Mouse (Mus musculus) stomach, embryonic 14.5 days (tissue): ENCODE results near the gene Sec24c. TPM values are rescaled to one million over a fixed set of nuclear protein-coding genes. Genes with fewer than 3 reads are reported as not detected.
"Not testable (repeated sequence)": the region's sequence is repeated elsewhere in the genome, so short reads cannot be mapped to it uniquely, and the experiment has no call there.

Source experiments
- ATAC-seq: fragments of 200-750 bp; cut with Nextera tagmentation; 2 replicates; pipeline ENCODE4 v1.8.0; 2017; ENCODE audit warnings: low read depth, moderate TSS enrichment; ENCODE audit not compliant: insufficient number of reproducible peaks, insufficient read depth, low FRiP score
- H3K27ac ChIP-seq: fragments of 300-500 bp; sonication (generic); 2 replicates; pipeline ENCODE4 v1.5.1; 2014; ENCODE audit warnings: mild to moderate bottlenecking, low read length, moderate library complexity, mixed read lengths
- H3K27me3 ChIP-seq: fragments of 300-500 bp; sonication (generic); 2 replicates; pipeline ENCODE4 v1.6.1; 2014; ENCODE audit warnings: low read length, control low read depth, mixed read lengths; ENCODE audit not compliant: control insufficient read depth, insufficient read depth
- H3K36me3 ChIP-seq: fragments of 300-500 bp; sonication (generic); 2 replicates; pipeline ENCODE4 v1.6.1; 2014; ENCODE audit warnings: mild to moderate bottlenecking, control low read depth, low read length, moderate library complexity, mixed read lengths; ENCODE audit not compliant: control insufficient read depth, insufficient read depth
- H3K4me1 ChIP-seq: fragments of 300-500 bp; sonication (generic); 2 replicates; pipeline ENCODE4 v1.6.1; 2014; ENCODE audit warnings: low read length, control low read depth, mixed read lengths; ENCODE audit not compliant: control insufficient read depth, insufficient read depth
- H3K4me2 ChIP-seq: fragments of 300-500 bp; sonication (generic); replicated peaks from 2 replicates; pipeline ENCODE4 v1.6.1; 2014; ENCODE audit warnings: low read depth, low read length, control low read depth
- H3K4me3 ChIP-seq: fragments of 300-500 bp; sonication (generic); 2 replicates; pipeline ENCODE4 v1.5.1; 2014; ENCODE audit warnings: low read depth, low read length, control low read depth
- H3K9ac ChIP-seq: fragments of 300-500 bp; sonication (generic); replicated peaks from 2 replicates; pipeline ENCODE4 v1.6.1; 2014; ENCODE audit warnings: low read depth, mild to moderate bottlenecking, control low read depth, low read length, moderate library complexity, mixed read lengths
- H3K9me3 ChIP-seq: fragments of 300-500 bp; sonication (generic); 2 replicates; pipeline ENCODE4 v1.6.1; 2016; ENCODE audit warnings: low read depth, low read length, control low read depth; ENCODE audit not compliant: control insufficient read depth
- WGBS: fragments of 180-500 bp; shearing (Covaris S2); extraction: QIAGEN DNeasy Blood & Tissue Kit; methylation state at CpG from one replicate; pipeline ENCODE4 v1.1.7; 2014; 5-methylcytosine and 5-hydroxymethylcytosine counted together
- polyA plus RNA-seq: library from polyadenylated mRNA; unstranded; fragments of >200 nt; fragmentation: Nextera tagmentation; extraction: Ambion mirVana; gene quantifications from 2 replicates; pipeline ENCODE4 v1.2.1, GENCODE M21; 2014

Sec24c gene
- polyA plus RNA-seq, 1 experiment from 2014 or later: 88.1 TPM

DNA sequence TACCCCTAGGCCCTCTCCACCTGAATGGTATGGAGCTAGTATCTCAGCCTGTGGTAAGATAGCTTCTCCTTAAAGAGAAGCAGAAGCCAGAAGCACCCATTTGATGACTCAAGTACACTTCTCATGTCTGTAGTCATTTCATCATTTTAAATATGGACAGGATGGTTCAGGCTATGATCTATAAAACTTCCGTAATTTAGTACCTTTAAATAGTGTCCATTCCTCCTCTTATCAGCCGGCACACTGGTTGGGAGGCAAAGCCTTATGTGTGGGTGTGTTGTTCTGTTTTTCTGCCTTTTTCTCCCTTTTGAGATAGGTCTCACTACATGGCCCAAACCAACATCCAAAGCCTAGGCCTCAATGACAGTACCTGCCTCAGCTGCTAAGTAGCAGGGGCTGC lies 24.4 kb downstream of the Sec24c start:
- H3K9ac ChIP-seq: no peak overlapping the region
- no peaks in the 10 kb centered on the region for H3K27me3 ChIP-seq
- ATAC-seq: no peak
- H3K4me1 ChIP-seq: peaks cover 40% of the 10 kb centered on the region
- H3K27ac ChIP-seq: no peak overlapping the region
- no peak overlapping the region for H3K4me2 ChIP-seq
- H3K9me3 ChIP-seq: no peaks in the 10 kb centered on the region
- WGBS: 94% methylated on average over 2 of the region's 2 CpGs
- peaks cover 19% of the 10 kb centered on the region for H3K36me3 ChIP-seq
- H3K4me3 ChIP-seq: no peak overlapping the region

DNA sequence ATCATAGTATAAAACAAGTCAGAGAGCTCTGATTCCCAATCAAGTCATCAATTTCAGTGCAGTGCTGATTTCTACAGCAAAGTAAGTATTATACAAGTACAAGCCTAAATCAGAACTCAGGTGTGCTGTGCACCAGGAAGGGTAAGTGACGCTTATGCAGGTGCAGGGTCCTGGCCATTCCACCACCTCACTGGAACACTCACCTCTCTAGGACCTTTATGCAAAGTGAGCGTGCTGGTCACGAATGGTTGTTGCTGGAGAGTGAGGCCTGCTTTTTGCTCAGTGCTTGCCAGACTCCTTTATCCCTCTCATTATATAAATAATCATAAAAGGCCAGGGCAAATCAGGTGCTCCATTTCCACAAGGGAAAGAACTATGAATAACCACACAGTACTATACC lies 26.3 kb downstream of the Sec24c start:
- Histone ChIP-seq H3K4me3 (no peak overlapping the region), H3K4me2 (no peak overlapping the region), H3K36me3 (peaks cover 21% of the 10 kb centered on the region; the same call in 1 of the 2 replicates), H3K4me1 (peaks cover 43% of the 10 kb centered on the region), H3K27ac (no peak overlapping the region), H3K9me3 (no peaks in the 10 kb centered on the region), H3K27me3 (no peaks in the 10 kb centered on the region), H3K9ac (no peak overlapping the region)
- WGBS: 73% methylated on average over 3 of the region's 3 CpGs
- no peak for ATAC-seq

DNA sequence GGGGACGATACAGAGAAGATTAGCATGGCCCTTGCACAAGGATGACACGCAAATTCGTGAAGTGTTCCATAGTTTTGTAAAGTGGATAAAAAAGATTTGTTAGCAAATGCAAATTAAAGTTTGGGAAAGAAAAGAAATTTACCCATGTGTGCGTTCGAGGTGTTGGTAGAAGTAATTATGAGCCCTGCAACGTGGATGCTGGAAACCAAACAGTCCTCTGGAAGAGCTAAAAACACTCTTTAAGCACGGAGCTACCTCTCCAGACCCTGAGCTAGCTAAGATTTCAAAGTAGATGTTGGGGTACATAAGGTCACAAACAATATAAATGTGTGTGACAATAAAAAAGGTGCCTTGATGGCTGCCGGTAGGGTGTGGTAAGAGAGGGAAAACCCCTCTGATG lies 27.4 kb downstream of the Sec24c start:
- 74% methylated on average over 8 of the region's 8 CpGs for WGBS
- Histone ChIP-seq H3K9ac (no peak overlapping the region), H3K36me3 (peaks cover 21% of the 10 kb centered on the region; the same call in 1 of the 2 replicates), H3K9me3 (no peaks in the 10 kb centered on the region), H3K4me2 (peak overlapping the region; percentile 62), H3K4me1 (peaks cover 35% of the 10 kb centered on the region), H3K27me3 (no peaks in the 10 kb centered on the region), H3K4me3 (peak overlapping the region; percentile 73; the same call in 1 of the 2 replicates), H3K27ac (no peak overlapping the region)
- no peak for ATAC-seq

DNA sequence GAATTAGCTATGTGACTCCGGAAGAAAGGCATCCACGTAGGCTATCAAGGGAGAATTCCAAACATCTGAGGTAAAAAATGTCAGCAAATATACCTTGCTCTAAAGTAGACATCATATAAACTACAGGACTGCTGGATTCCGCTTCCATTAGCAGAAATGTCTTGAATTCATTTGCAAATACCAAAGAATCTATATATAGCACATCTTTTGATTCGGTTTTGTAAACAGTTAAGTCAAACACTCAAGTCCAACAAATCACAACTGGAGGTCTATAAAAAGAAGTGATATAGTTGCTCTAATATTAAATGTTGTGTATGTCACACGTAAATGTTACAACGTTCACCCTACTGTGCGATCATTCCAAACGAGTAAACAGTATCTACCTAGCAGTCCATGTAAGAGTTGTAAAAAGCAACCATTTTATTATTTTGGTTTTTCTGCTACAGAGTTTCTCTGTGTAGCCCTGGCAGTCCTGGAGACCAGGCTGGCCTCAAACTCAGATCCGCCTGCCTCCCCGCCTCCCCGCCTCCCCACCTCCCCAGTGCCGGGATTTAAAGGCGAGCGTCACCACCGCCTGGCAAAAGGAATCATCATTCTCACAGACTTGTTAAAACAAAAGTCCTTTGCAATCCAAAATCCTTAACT lies 28.1 kb downstream of the Sec24c start:
- peak; percentile 17; the same call in 1 of the 2 replicates for ATAC-seq
- Histone ChIP-seq H3K9ac (peak overlapping the region; percentile 74), H3K9me3 (no peaks in the 10 kb centered on the region), H3K4me2 (peak overlapping the region; percentile 62), H3K27ac (peak overlapping the region; percentile 90), H3K4me3 (peak overlapping the region; percentile 73), H3K27me3 (no peaks in the 10 kb centered on the region), H3K36me3 (peaks cover 21% of the 10 kb centered on the region; the same call in 1 of the 2 replicates), H3K4me1 (peaks cover 29% of the 10 kb centered on the region)
- WGBS: 3% methylated on average over 15 of the region's 15 CpGs

DNA sequence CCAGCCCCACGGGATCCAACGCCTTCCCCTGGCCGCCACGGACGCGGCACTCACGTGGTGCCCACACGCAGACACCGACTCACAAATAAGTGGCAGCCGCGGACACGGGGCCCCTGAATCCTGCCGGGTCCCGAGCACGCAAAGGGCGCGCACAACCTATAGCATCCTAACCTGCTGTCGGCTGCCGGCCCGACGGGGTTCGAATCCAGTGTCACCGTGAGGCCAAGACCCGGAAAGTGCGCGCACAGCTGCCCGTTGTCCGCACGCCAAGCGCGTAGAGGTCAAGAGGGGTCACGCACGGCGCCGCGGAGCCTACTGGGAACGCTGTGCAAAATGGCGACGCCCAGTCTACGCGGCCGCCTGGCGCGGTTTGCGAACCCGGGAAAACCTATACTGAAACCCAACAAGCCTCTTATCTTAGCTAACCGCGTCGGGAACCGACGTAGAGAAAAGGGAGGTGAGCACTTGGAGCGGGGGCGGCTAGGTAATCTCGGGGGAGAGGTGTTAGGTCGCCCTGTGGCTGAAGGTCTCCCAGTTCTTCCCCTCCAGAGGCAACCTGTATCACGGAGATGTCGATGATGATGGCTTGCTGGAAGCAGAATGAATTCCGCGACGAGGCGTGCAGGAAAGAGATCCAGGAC lies 28.8 kb downstream of the Sec24c start, which contains the start of gene Chchd1:
Gene Chchd1 (plus strand): TSS at position 266 of the 641 bp plus-strand sequence.
- H3K4me2 ChIP-seq: peak within 1 kb of the TSS; percentile 62
- peak within 1 kb of the TSS; percentile 90 for H3K27ac ChIP-seq
- peak within 1 kb of the TSS; percentile 73 for H3K4me3 ChIP-seq
- under 1% methylated on average over 61 of the region's 61 CpGs for WGBS
- peak; percentile 78 for ATAC-seq
- H3K36me3 ChIP-seq: peaks cover 21% of the 10 kb centered on the region; the same call in 1 of the 2 replicates
- no peaks in the 10 kb centered on the region for H3K27me3 ChIP-seq
- no peaks in the 10 kb centered on the region for H3K9me3 ChIP-seq
- H3K9ac ChIP-seq: peak within 1 kb of the TSS; percentile 74
- peaks cover 25% of the 10 kb centered on the region for H3K4me1 ChIP-seq

DNA sequence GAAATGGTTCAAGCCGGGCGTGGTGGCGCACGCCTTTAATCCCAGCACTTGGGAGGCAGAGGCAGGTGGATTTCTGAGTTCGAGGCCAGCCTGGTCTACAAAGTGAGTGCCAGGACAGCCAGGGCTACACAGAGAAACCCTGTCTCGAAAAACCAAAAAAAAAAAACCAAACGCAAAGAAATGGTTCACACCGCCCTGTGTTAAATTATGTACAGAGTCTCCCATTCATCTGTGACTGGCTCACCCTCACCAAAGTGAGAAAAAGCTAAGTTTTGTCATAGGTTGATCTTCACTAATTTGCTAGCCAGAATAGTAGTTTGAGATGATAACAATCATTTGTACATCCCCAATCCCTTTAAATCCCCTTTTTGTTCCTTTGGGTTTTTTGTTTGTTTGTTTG lies 29.4 kb downstream of the Sec24c start:
- not testable (repeated sequence) for H3K9me3 ChIP-seq, ATAC-seq, H3K27me3 ChIP-seq
- 7% methylated on average over 8 of the region's 8 CpGs for WGBS
- Histone ChIP-seq H3K4me2 (peak overlapping the region; percentile 62), H3K36me3 (peaks cover 18% of the 10 kb centered on the region; the same call in 1 of the 2 replicates), H3K9ac (peak overlapping the region; percentile 74), H3K4me1 (peaks cover 21% of the 10 kb centered on the region), H3K4me3 (peak overlapping the region; percentile 73), H3K27ac (peak overlapping the region; percentile 90)

DNA sequence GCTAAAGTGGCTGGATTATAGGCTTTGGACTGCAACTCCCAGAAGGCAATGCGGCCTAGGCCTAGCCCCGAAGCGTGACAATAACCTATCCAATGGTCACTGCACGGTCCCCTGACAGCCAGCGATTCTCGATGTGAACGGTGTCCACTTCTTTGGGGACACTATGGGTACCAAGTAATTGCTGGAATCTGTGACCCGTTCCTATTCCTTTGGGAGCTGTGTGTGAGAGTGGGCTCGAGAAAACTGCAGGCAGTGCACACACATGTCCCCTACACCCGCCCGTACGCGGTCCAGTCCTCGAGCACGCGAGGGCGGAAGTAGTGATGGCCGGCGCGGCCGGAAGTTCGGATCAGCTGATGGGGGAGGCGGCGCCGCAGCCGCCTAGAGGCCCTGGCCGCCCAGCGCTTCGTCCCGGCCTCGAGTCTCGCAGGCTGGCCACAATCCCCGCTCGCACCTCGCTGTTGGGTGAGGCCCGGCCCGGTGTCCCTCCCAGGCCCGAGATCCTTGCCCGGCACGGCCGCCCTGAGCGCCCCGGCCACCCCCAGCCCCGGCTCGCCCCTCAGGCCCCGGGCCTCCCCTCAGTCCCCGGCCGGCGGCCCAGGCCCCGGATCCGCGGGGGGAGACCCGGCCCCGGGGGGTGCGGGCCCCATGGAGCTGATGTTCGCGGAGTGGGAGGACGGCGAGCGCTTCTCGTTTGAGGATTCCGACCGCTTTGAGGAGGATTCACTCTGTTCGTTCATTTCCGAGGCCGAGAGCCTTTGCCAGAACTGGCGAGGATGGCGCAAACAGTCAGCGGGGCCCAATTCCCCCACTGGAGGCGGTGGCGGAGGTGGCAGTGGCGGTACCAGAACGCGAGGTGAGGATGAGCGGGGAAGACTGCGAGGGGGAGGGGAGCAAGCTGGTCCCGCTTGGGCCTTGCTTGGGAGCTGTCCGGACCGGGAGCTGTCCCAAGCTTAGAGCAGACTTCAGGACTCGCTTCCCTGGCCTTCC lies 33.4 kb downstream of the Sec24c start, which contains the start of gene Zswim8:
Gene Zswim8 (plus strand): TSS at position 352 of the 990 bp plus-strand sequence.
- H3K4me2 ChIP-seq: peak within 1 kb of the TSS; percentile 59
- peak within 1 kb of the TSS; percentile 87 for H3K27ac ChIP-seq
- no peaks in the 10 kb centered on the region for H3K9me3 ChIP-seq
- H3K9ac ChIP-seq: peak within 1 kb of the TSS; percentile 92
- H3K4me1 ChIP-seq: peaks cover 17% of the 10 kb centered on the region
- peak; percentile 91 for ATAC-seq
- under 1% methylated on average over 74 of the region's 80 CpGs for WGBS
- H3K36me3 ChIP-seq: peaks cover 30% of the 10 kb centered on the region
- peak within 1 kb of the TSS; percentile 98 for H3K4me3 ChIP-seq
- no peaks in the 10 kb centered on the region for H3K27me3 ChIP-seq

DNA sequence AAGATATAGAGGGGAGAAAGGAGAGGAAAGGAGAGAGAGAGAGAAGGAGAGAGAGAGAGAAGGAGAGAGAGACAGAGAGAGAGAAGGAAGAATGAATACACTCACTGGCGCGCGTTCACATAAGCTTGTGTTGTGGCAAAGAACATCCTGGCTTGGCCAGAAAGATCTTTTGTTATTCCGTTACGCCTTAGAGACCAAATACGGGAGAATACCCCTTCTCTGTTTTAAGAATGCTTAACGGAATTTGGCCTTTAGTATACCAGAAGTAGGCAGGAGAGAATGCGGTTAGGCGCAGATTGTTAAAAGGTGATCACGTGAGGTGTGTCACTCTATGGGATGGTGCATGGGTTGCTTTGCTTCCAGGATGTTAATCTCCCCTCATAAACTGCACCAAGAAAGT lies 34.1 kb downstream of the Sec24c start:
- H3K36me3 ChIP-seq: peaks cover 36% of the 10 kb centered on the region
- no peaks in the 10 kb centered on the region for H3K9me3 ChIP-seq
- H3K4me1 ChIP-seq: peaks cover 17% of the 10 kb centered on the region
- H3K9ac ChIP-seq: peak overlapping the region; percentile 92
- H3K4me2 ChIP-seq: peak overlapping the region; percentile 59
- peak overlapping the region; percentile 98 for H3K4me3 ChIP-seq
- H3K27ac ChIP-seq: no peak overlapping the region
- no peak for ATAC-seq
- WGBS: 4% methylated on average over 10 of the region's 10 CpGs
- H3K27me3 ChIP-seq: no peaks in the 10 kb centered on the region
